In genomic region chr4:97936371-97936770, GRCm38 (mm10) we compare ENCODE assay signal across 20 mouse cellular contexts.
A peak's percentile ranks its signal among the peaks of the same experiment; 100 is the strongest.
DNase-seq lines count a peak whose midpoint lies in the region; ATAC-seq lines count a peak whose summit lies in the region.
"Had no signal": no experiment of that assay in that cellular context is flagged by ENCODE, and none has a peak within 500 bp of the region (broad histone marks: within the 10 kb centered on the region; RNA-seq: fewer than 3 reads in every experiment).

No protein-coding gene starts in this region.

- no peak overlapping the region for H3K4me2 ChIP-seq in hindbrain, embryonic 13.5 days
- H3K4me2 ChIP-seq in hindbrain, embryonic 16.5 days (ENCODE audit: low read length) = no peak overlapping the region
- H3K4me2 ChIP-seq in limb, embryonic 13.5 days (replicated peaks) = no peak overlapping the region
- no peak overlapping the region for H3K4me2 ChIP-seq in midbrain, embryonic 16.5 days (ENCODE audit: low read length)
- no peak overlapping the region for H3K4me2 ChIP-seq in midbrain, embryonic 15.5 days
- H3K4me2 ChIP-seq: embryonic facial prominence, embryonic 15.5 days; forebrain, embryonic 15.5 days; neural tube, embryonic 15.5 days had no signal

- no peaks in the 10 kb centered on the region for H3K36me3 ChIP-seq in hindbrain, embryonic 13.5 days
- H3K36me3 ChIP-seq in hindbrain, embryonic 16.5 days (ENCODE audit: control insufficient read depth, insufficient read depth, low read length) = no peaks in the 10 kb centered on the region
- no peaks in the 10 kb centered on the region for H3K36me3 ChIP-seq in limb, embryonic 13.5 days
- H3K36me3 ChIP-seq in limb, embryonic 10.5 days = no peaks in the 10 kb centered on the region
- no peaks in the 10 kb centered on the region for H3K36me3 ChIP-seq in midbrain, embryonic 16.5 days (ENCODE audit: control insufficient read depth, insufficient read depth, low read length)
- H3K36me3 ChIP-seq in midbrain, embryonic 15.5 days (replicated peaks) = no peaks in the 10 kb centered on the region
- H3K36me3 ChIP-seq: embryonic facial prominence, embryonic 15.5 days; forebrain, embryonic 15.5 days; neural tube, embryonic 15.5 days had no signal

- H3K27me3 ChIP-seq in hindbrain, embryonic 13.5 days = no peaks in the 10 kb centered on the region
- H3K27me3 ChIP-seq in hindbrain, embryonic 16.5 days (replicated peaks; ENCODE audit: control insufficient read depth, insufficient read depth, low read length) = no peaks in the 10 kb centered on the region
- H3K27me3 ChIP-seq in limb, embryonic 13.5 days = no peaks in the 10 kb centered on the region
- H3K27me3 ChIP-seq in limb, embryonic 10.5 days (ENCODE audit: low read depth, poor library complexity, severe bottlenecking) = no peaks in the 10 kb centered on the region
- no peaks in the 10 kb centered on the region for H3K27me3 ChIP-seq in midbrain, embryonic 16.5 days (ENCODE audit: control insufficient read depth, insufficient read depth, low read depth, low read length)
- no peaks in the 10 kb centered on the region for H3K27me3 ChIP-seq in midbrain, embryonic 15.5 days (replicated peaks)
- H3K27me3 ChIP-seq: embryonic facial prominence, embryonic 15.5 days; forebrain, embryonic 15.5 days; neural tube, embryonic 15.5 days had no signal

- H3K9me3 ChIP-seq in hindbrain, embryonic 13.5 days = no peaks in the 10 kb centered on the region
- H3K9me3 ChIP-seq in hindbrain, embryonic 16.5 days (ENCODE audit: control insufficient read depth, low read length) = no peaks in the 10 kb centered on the region
- H3K9me3 ChIP-seq in limb, embryonic 13.5 days = no peaks in the 10 kb centered on the region
- no peaks in the 10 kb centered on the region for H3K9me3 ChIP-seq in limb, embryonic 10.5 days (replicated peaks)
- H3K9me3 ChIP-seq in midbrain, embryonic 16.5 days (replicated peaks; ENCODE audit: control insufficient read depth, low read length, poor library complexity, severe bottlenecking) = no peaks in the 10 kb centered on the region
- no peaks in the 10 kb centered on the region for H3K9me3 ChIP-seq in midbrain, embryonic 15.5 days
- H3K9me3 ChIP-seq: embryonic facial prominence, embryonic 15.5 days; forebrain, embryonic 15.5 days; neural tube, embryonic 15.5 days had no signal

- no peak for DNase-seq in limb, embryonic 10.5 days (ENCODE audit: low spot score)
- no peak for DNase-seq in adrenal gland, postnatal 4 days (ENCODE audit: low spot score in 2 of 2)
- DNase-seq: cerebellum, adult 8-10 months; gastrocnemius, postnatal 14 days; layer of hippocampus, adult 9-11 months; right cerebral cortex, adult 18-20 months; right cerebral cortex, postnatal 4 days; thymus, postnatal 14 days had no signal

- H3K4me3 ChIP-seq in hindbrain, embryonic 13.5 days = no peak overlapping the region
- H3K4me3 ChIP-seq in hindbrain, embryonic 16.5 days (ENCODE audit: low read length) = no peak overlapping the region
- no peak overlapping the region for H3K4me3 ChIP-seq in limb, embryonic 13.5 days
- H3K4me3 ChIP-seq in limb, embryonic 10.5 days = no peak overlapping the region
- H3K4me3 ChIP-seq in midbrain, embryonic 16.5 days (ENCODE audit: low read depth, low read length) = no peak overlapping the region
- H3K4me3 ChIP-seq in midbrain, embryonic 15.5 days = no peak overlapping the region
- H3K4me3 ChIP-seq: embryonic facial prominence, embryonic 15.5 days; forebrain, embryonic 15.5 days; heart, adult 2 months; myocyte; neural tube, embryonic 15.5 days had no signal

- peaks cover 30% of the 10 kb centered on the region for H3K4me1 ChIP-seq in hindbrain, embryonic 13.5 days (replicated peaks)
- peaks cover 5% of the 10 kb centered on the region; the same call in 1 of the 2 replicates for H3K4me1 ChIP-seq in hindbrain, embryonic 16.5 days (ENCODE audit: control insufficient read depth, insufficient read depth, low read depth, low read length)
- peaks cover 64% of the 10 kb centered on the region for H3K4me1 ChIP-seq in limb, embryonic 13.5 days
- 0 out of 2 replicates have a peak, but pooled peaks cover 4% of the 10 kb centered on the region for H3K4me1 ChIP-seq in limb, embryonic 10.5 days
- no peaks in the 10 kb centered on the region for H3K4me1 ChIP-seq in midbrain, embryonic 16.5 days (ENCODE audit: control insufficient read depth, insufficient read depth, low read length)
- peaks cover 11% of the 10 kb centered on the region for H3K4me1 ChIP-seq in midbrain, embryonic 15.5 days

- H3K27ac ChIP-seq in hindbrain, embryonic 13.5 days = peak overlapping the region; percentile 70
- no peak overlapping the region for H3K27ac ChIP-seq in hindbrain, embryonic 16.5 days (ENCODE audit: low read depth, low read length)
- H3K27ac ChIP-seq in limb, embryonic 13.5 days = peak overlapping the region; percentile 28; the same call in 1 of the 2 replicates
- no peak overlapping the region for H3K27ac ChIP-seq in limb, embryonic 10.5 days
- 0 out of 2 replicates have a peak overlapping the region, but pooled peaks have one; percentile 7 for H3K27ac ChIP-seq in midbrain, embryonic 16.5 days (ENCODE audit: low read length)
- H3K27ac ChIP-seq in midbrain, embryonic 15.5 days = no peak overlapping the region
- H3K27ac ChIP-seq: embryonic facial prominence, embryonic 15.5 days; forebrain, embryonic 15.5 days; heart, adult 2 months; neural tube, embryonic 15.5 days had no signal

- no peak for ATAC-seq in hindbrain, embryonic 13.5 days (ENCODE audit: low FRiP score)
- no peak for ATAC-seq in hindbrain, embryonic 16.5 days
- ATAC-seq in limb, embryonic 13.5 days (ENCODE audit: low FRiP score, low read depth) = 0 out of 2 replicates have a peak, but pooled peaks have one; percentile 28
- ATAC-seq in midbrain, embryonic 16.5 days = no peak
- no peak for ATAC-seq in midbrain, embryonic 15.5 days (replicated peaks)
- ATAC-seq in megakaryocyte progenitor cell, adult 5-6 weeks (replicated peaks; ENCODE audit: poor library complexity) = peak; percentile 93
- ATAC-seq: intestine, embryonic 16.5 days had no signal

- 95% methylated on average over 2 of the region's 2 CpGs for WGBS in hindbrain, embryonic 13.5 days
- WGBS in hindbrain, embryonic 16.5 days = 82% methylated on average over 2 of the region's 2 CpGs
- 89% methylated on average over 2 of the region's 2 CpGs for WGBS in limb, embryonic 13.5 days
- WGBS in limb, embryonic 10.5 days = 96% methylated on average over 2 of the region's 2 CpGs
- WGBS in midbrain, embryonic 16.5 days = 91% methylated on average over 2 of the region's 2 CpGs
- 90% methylated on average over 2 of the region's 2 CpGs for WGBS in midbrain, embryonic 15.5 days

- no peak overlapping the region for H3K9ac ChIP-seq in hindbrain, embryonic 13.5 days
- no peak overlapping the region for H3K9ac ChIP-seq in hindbrain, embryonic 16.5 days (ENCODE audit: low read depth, low read length)
- H3K9ac ChIP-seq in limb, embryonic 13.5 days = no peak overlapping the region
- no peak overlapping the region for H3K9ac ChIP-seq in midbrain, embryonic 16.5 days (ENCODE audit: low read depth, low read length)
- no peak overlapping the region for H3K9ac ChIP-seq in midbrain, embryonic 15.5 days
- H3K9ac ChIP-seq: embryonic facial prominence, embryonic 15.5 days; forebrain, embryonic 15.5 days; neural tube, embryonic 15.5 days had no signal

Comparison
In these comparisons a context has a peak if more than half of its experiments do, and no peak if none do; other contexts are left out.
1. H3K27ac ChIP-seq: peak in hindbrain, embryonic 13.5 days (single experiment), limb, embryonic 13.5 days (single experiment) and midbrain, embryonic 16.5 days (single experiment); none in hindbrain, embryonic 16.5 days (single experiment), limb, embryonic 10.5 days (single experiment) and midbrain, embryonic 15.5 days (single experiment).
2. ATAC-seq: peak in limb, embryonic 13.5 days (single experiment) and megakaryocyte progenitor cell, adult 5-6 weeks (single experiment); none in hindbrain, embryonic 13.5 days (single experiment), hindbrain, embryonic 16.5 days (single experiment), midbrain, embryonic 16.5 days (single experiment) and midbrain, embryonic 15.5 days (single experiment).